Mouse (Mus musculus) limb, embryonic 14.5 days (tissue): Measurements from ENCODE around the gene Slc6a12. TPM values are rescaled to one million over a fixed set of nuclear protein-coding genes. Genes with fewer than 3 reads are reported as not detected.

Experiments used
- ATAC-seq: fragments of 200-750 bp; cut with Nextera tagmentation; 2 replicates; pipeline ENCODE4 v1.8.0; 2017; ENCODE audit warnings: low read depth, moderate number of reproducible peaks, moderate TSS enrichment; ENCODE audit not compliant: low FRiP score
- DNase-seq: peaks from one replicate; pipeline ENCODE4 v3.0.0-alpha.2; 2015; ENCODE audit warnings: low spot score
- H3K27ac ChIP-seq: fragments of 300-500 bp; sonication (generic); replicated peaks from 2 replicates; pipeline ENCODE4 v1.5.1; 2014; ENCODE audit warnings: low read depth, mild to moderate bottlenecking, low read length, moderate library complexity, mixed read lengths
- H3K27me3 ChIP-seq: fragments of 300-500 bp; sonication (generic); 2 replicates; pipeline ENCODE4 v1.6.1; 2014; ENCODE audit warnings: low read length, mixed read lengths; ENCODE audit not compliant: control insufficient read depth, insufficient read depth
- H3K36me3 ChIP-seq: fragments of 300-500 bp; sonication (generic); 2 replicates; pipeline ENCODE4 v1.6.1; 2014; ENCODE audit warnings: mild to moderate bottlenecking, low read length, moderate library complexity, mixed read lengths; ENCODE audit not compliant: control insufficient read depth, insufficient read depth
- H3K4me1 ChIP-seq: fragments of 300-500 bp; sonication (generic); 2 replicates; pipeline ENCODE4 v1.6.1; 2014; ENCODE audit warnings: antibody characterized with exemption, low read length, mixed read lengths; ENCODE audit not compliant: control insufficient read depth, insufficient read depth
- H3K4me2 ChIP-seq: fragments of 300-500 bp; sonication (generic); replicated peaks from 2 replicates; pipeline ENCODE4 v1.6.1; 2014; ENCODE audit warnings: low read depth, mild to moderate bottlenecking, low read length, moderate library complexity; ENCODE audit not compliant: severe bottlenecking
- H3K4me3 ChIP-seq: fragments of 300-500 bp; sonication (generic); replicated peaks from 2 replicates; pipeline ENCODE4 v1.5.1; 2014; ENCODE audit warnings: low read length
- H3K9ac ChIP-seq: fragments of 300-500 bp; sonication (generic); 2 replicates; pipeline ENCODE4 v1.6.1; 2014; ENCODE audit warnings: mild to moderate bottlenecking, low read depth, low read length, moderate library complexity; ENCODE audit not compliant: severe bottlenecking
- H3K9me3 ChIP-seq: fragments of 300-500 bp; sonication (generic); 2 replicates; pipeline ENCODE4 v1.6.1; 2016; ENCODE audit warnings: low read length; ENCODE audit not compliant: control insufficient read depth
- POLR2A ChIP-seq: fragments of 200-500 bp; IDR thresholded peaks from 2 replicates; pipeline ENCODE4 v1.8.0; 2012; ENCODE audit warnings: inconsistent platforms, mild to moderate bottlenecking, moderate library complexity, borderline replicate concordance; ENCODE audit not compliant: insufficient read depth, insufficient read length; ENCODE audit errors: extremely low read depth
- WGBS: fragments of 180-500 bp; shearing (Covaris S2); extraction: QIAGEN DNeasy Blood & Tissue Kit; methylation state at CpG from one replicate; pipeline ENCODE4 v1.1.7; 2014; 5-methylcytosine and 5-hydroxymethylcytosine counted together
- polyA plus RNA-seq, 2 experiments: library from polyadenylated mRNA; depleted of rRNA in 1 of 2; stranded (reverse) in 1 of 2; unstranded in 1 of 2; fragments of >200 nt; fragmentation: Nextera tagmentation in 1 of 2; extraction: Ambion mirVana in 1 of 2; gene quantifications; 2 replicates each; pipeline versions ENCODE4 v1.2.1 to v1.2.3; 2012 to 2014

The Slc6a12 gene
- polyA plus RNA-seq, 2 experiments: 0.23 TPM; not detected in 1

DNA sequence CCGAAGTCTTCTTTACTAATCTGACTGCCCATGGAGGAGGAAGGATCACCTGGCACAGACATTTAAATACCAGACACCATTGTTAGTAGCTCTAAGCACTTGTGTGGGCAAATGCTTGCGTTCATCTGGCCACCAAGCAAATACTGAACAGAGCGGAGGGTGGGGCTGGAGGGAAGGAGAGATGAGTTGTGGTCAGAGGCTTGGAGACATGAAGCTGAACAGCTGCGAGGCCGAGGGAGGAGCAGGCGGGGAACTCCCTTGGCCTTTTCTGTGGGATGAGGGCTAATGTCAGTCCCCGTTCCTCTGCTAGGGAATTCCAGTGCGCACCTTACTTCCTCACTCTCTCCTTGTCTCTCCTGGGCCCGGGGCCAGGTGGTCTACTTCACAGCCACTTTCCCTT is 17.1 kb upstream of the Slc6a12 start:
- no peaks in the 10 kb centered on the region for H3K36me3 ChIP-seq
- H3K9ac ChIP-seq: no peak overlapping the region
- no peak overlapping the region for H3K4me3 ChIP-seq
- H3K27me3 ChIP-seq: no peaks in the 10 kb centered on the region
- TF ChIP-seq POLR2A: no peak
- no peak overlapping the region for H3K4me2 ChIP-seq
- 0 out of 2 replicates have a peak, but pooled peaks have one; percentile 25 for ATAC-seq
- H3K4me1 ChIP-seq: peaks cover 5% of the 10 kb centered on the region
- WGBS: 75% methylated on average over 9 of the region's 9 CpGs
- H3K27ac ChIP-seq: no peak overlapping the region
- no peak for DNase-seq
- H3K9me3 ChIP-seq: no peaks in the 10 kb centered on the region

DNA sequence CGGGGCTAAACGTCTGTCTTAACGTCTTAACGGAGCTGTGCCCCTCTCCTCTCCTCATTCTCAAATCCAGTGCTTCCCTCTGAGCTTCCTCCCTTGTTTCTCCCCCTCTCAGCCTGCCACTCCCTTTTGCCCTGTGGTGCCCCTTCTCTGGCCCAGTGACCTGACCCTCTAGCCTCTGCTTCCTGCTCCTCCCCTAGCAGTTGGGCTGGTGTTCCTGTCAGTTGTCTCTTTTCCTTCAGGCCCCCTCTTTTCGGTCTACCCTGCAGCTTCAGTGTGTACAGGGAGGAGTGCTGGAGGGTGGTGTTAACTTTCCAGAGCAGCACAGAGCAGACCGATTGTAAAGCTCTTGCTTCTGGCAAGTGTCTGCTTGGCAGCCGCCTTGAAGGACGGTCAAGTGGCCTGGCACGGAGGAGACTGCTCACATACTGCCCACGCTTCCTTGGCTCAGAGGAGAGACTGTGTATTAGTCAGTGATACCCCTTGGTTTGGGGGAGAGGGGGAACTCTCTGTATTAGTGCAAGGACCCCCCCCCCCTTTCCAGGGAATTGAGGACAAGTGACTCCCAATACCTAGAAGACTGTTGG is 16.3 kb upstream of the Slc6a12 start:
- no peaks in the 10 kb centered on the region for H3K27me3 ChIP-seq
- no peak overlapping the region for H3K9ac ChIP-seq
- no peak overlapping the region for H3K27ac ChIP-seq
- 38% methylated on average over 10 of the region's 10 CpGs for WGBS
- H3K4me3 ChIP-seq: no peak overlapping the region
- peaks cover 5% of the 10 kb centered on the region for H3K4me1 ChIP-seq
- DNase-seq (no peak), ATAC-seq (no peak)
- no peaks in the 10 kb centered on the region for H3K36me3 ChIP-seq
- no peak overlapping the region for H3K4me2 ChIP-seq
- TF ChIP-seq POLR2A: no peak
- H3K9me3 ChIP-seq: no peaks in the 10 kb centered on the region

DNA sequence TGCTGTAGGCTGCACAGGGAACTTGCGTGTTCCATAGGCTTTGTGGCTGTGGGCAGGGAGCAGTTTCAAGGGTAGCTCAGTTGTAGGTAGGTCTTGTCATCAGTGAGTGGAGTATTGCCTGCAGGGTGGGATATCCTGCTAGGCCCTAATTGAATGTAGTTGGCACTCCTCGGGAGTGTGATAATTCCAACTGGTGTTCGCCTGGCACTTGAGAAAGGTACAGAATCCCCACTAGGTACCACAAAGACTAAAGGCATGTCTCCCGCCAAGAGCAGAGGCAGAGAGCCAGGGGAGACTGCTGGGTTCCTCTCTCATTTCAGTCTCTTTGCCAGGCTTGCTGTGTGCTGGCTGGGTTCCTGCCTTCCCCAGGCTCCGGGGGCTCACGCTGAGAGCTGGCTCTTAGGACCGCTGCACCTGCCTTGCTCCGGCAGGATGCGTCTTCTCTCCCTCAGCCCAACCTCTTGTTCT is 14.4 kb upstream of the Slc6a12 start:
- no peak for TF ChIP-seq POLR2A
- no peak for DNase-seq
- Histone ChIP-seq H3K9ac (no peak overlapping the region), H3K4me1 (peaks cover 5% of the 10 kb centered on the region), H3K27me3 (no peaks in the 10 kb centered on the region), H3K27ac (no peak overlapping the region), H3K9me3 (no peaks in the 10 kb centered on the region), H3K4me3 (no peak overlapping the region), H3K36me3 (no peaks in the 10 kb centered on the region), H3K4me2 (no peak overlapping the region)
- 60% methylated on average over 9 of the region's 9 CpGs for WGBS
- ATAC-seq: no peak

DNA sequence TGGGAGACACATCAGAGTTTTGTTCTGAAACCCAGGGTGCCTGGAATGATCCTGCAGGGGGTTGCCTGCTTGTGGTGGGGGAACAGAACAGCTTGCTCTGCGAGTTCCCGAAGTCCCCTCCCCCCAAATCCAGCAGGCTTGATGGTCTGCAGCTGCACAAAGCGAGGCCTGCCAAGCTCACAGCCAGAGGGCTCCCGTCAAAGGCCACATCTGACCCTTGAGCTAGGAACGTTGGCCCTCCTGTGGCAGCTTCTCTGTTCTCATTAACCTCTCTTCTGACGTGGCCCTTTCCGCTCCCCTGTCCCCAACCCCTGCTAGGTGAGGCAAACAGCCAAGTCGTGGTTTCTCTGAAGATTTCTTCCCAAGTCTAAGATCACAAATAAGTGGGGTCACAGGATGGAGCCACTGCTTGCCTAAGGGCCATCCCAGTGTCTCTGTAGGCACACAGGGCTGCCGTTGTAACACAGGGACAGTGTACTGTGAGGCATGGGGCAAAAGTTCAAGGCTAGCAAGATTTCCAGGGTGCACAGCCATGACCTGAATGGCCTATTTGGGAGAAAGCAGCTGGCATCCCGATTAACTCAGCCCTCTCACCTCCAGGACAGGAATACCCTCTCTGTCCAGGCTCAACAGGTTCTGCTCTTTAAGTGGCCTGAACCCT is 12.9 kb upstream of the Slc6a12 start:
- Histone ChIP-seq H3K9me3 (no peaks in the 10 kb centered on the region), H3K4me1 (peaks cover 5% of the 10 kb centered on the region), H3K27me3 (no peaks in the 10 kb centered on the region), H3K27ac (no peak overlapping the region), H3K36me3 (no peaks in the 10 kb centered on the region), H3K4me3 (no peak overlapping the region), H3K9ac (no peak overlapping the region), H3K4me2 (no peak overlapping the region)
- peak; percentile 32 for DNase-seq
- WGBS: 13% methylated on average over 10 of the region's 10 CpGs
- ATAC-seq: 0 out of 2 replicates have a peak, but pooled peaks have one; percentile 24
- no peak for TF ChIP-seq POLR2A

DNA sequence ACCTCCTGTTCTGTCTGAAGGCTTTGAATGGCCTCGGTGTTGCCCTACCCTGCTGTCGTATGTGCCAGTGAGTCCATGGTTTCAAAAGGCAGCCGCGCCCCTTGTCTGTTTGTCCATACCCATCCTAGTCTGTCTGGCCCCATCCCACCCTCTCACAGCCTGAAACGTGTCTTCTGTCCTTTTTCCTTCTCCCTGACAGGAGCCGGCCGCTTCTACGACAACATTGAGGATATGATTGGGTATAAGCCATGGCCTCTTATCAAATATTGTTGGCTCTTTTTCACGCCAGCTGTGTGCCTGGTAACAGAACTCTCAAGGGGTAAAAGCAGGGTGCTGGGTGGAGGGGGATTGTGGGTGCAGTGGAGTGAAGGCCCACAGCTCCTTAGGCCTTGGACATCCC is 7.0 kb upstream of the Slc6a12 start:
- no peak overlapping the region for H3K4me3 ChIP-seq
- no peaks in the 10 kb centered on the region for H3K4me1 ChIP-seq
- H3K36me3 ChIP-seq: no peaks in the 10 kb centered on the region
- H3K9ac ChIP-seq: no peak overlapping the region
- no peak overlapping the region for H3K27ac ChIP-seq
- ATAC-seq (no peak), DNase-seq (no peak)
- no peaks in the 10 kb centered on the region for H3K9me3 ChIP-seq
- no peaks in the 10 kb centered on the region for H3K27me3 ChIP-seq
- H3K4me2 ChIP-seq: no peak overlapping the region
- no peak for TF ChIP-seq POLR2A
- WGBS: 79% methylated on average over 9 of the region's 9 CpGs

DNA sequence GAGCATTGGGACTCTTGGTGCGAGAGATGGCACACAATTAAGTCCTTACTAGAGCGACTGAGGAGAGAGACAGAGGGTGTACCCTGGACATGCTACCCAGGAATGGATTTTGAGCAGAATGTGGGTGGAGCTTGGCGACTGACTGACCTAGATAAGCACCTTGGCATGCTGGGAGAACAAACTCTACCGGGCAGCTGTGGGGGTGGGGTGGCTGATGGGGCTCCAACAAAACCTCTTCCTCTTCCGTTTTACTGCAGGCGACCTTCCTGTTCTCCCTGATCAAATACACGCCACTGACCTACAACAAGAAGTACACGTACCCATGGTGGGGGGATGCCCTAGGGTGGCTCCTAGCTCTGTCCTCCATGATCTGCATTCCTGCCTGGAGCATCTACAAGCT is 6.3 kb upstream of the Slc6a12 start:
- H3K4me1 ChIP-seq: no peaks in the 10 kb centered on the region
- H3K27me3 ChIP-seq: no peaks in the 10 kb centered on the region
- WGBS: 70% methylated on average over 8 of the region's 8 CpGs
- H3K27ac ChIP-seq: no peak overlapping the region
- H3K9me3 ChIP-seq: no peaks in the 10 kb centered on the region
- H3K4me2 ChIP-seq: no peak overlapping the region
- ATAC-seq (no peak), DNase-seq (no peak)
- TF ChIP-seq POLR2A: no peak
- H3K4me3 ChIP-seq: no peak overlapping the region
- H3K36me3 ChIP-seq: no peaks in the 10 kb centered on the region
- H3K9ac ChIP-seq: no peak overlapping the region
